Mouse (Mus musculus) lung, adult 18-20 months (tissue): ENCODE measurements around the gene Cpa2.

Source experiments
- DNase-seq, 2 experiments: peaks; one replicate each; pipeline ENCODE4 v3.0.0; 2022; ENCODE audit warnings: mixed read lengths in 2 of 2

The Cpa2 gene

GRCm38 (mm10) chr6:30579961-30580840, 38.8 kb downstream of the Cpa2 start:
- no peak for DNase-seq

GRCm38 (mm10) chr6:30580841-30581176, 39.4 kb downstream of the Cpa2 start:
- DNase-seq: no peak

- DNase-seq: no peak
Measured at GRCm38 (mm10) chr6:30586886-30587442, 45.6 kb downstream of the Cpa2 start.

- no peak for DNase-seq
Measured at GRCm38 (mm10) chr6:30589819-30590218, 48.4 kb downstream of the Cpa2 start.

- no peak for DNase-seq
Measured at GRCm38 (mm10) chr6:30591851-30592404, 50.5 kb downstream of the Cpa2 start.

- no peak for DNase-seq
Measured at GRCm38 (mm10) chr6:30592417-30592974, 51.1 kb downstream of the Cpa2 start.

- DNase-seq: no peak
Measured at GRCm38 (mm10) chr6:30594364-30594763, 53.0 kb downstream of the Cpa2 start.

- no peak for DNase-seq
Measured at GRCm38 (mm10) chr6:30596230-30596898, 55.0 kb downstream of the Cpa2 start.

- DNase-seq: no peak
Measured at GRCm38 (mm10) chr6:30600033-30600432, 58.7 kb downstream of the Cpa2 start.

GRCm38 (mm10) chr6:30600995-30601394, 59.6 kb downstream of the Cpa2 start:
- no peak for DNase-seq

- no peak for DNase-seq
Measured at GRCm38 (mm10) chr6:30604342-30604867, 63.0 kb downstream of the Cpa2 start.

- no peak for DNase-seq
Measured at GRCm38 (mm10) chr6:30605111-30605510, 63.7 kb downstream of the Cpa2 start.

GRCm38 (mm10) chr6:30605672-30606071, 64.3 kb downstream of the Cpa2 start:
- no peak for DNase-seq

GRCm38 (mm10) chr6:30610710-30611109, 69.3 kb downstream of the Cpa2 start, which contains the start of gene Cpa5:
Gene Cpa5, plus strand, starts transcription at chr6:30611010.
- DNase-seq: no peak

GRCm38 (mm10) chr6:30611212-30611611, 69.8 kb downstream of the Cpa2 start:
- no peak for DNase-seq
